Mouse (Mus musculus): ENCODE measurements around the gene Atxn7l1. TPM values are rescaled to one million over a fixed set of nuclear protein-coding genes. Genes with fewer than 3 reads are reported as not detected.

Gene Atxn7l1
- polyA plus RNA-seq, 1 experiment from 2014 or later: 11.4 TPM

GRCm38 (mm10) chr12:33197746-33198145 is 50.3 kb downstream of the Atxn7l1 start:
- ATAC-seq (ENCODE audit: low read depth) (no peak), DNase-seq (ENCODE audit: low spot score) (no peak)
- H3K4me1 ChIP-seq (ENCODE audit: control insufficient read depth, insufficient read depth, low read length): peaks cover 21% of the 10 kb centered on the region
- H3K9ac ChIP-seq (ENCODE audit: low read depth, low read length): no peak overlapping the region
- H3K4me2 ChIP-seq (ENCODE audit: low read depth, low read length): no peak overlapping the region
- H3K9me3 ChIP-seq (ENCODE audit: control insufficient read depth, low read length): peaks cover 3% of the 10 kb centered on the region; the same call in 1 of the 2 replicates
- WGBS: 80% methylated on average over 6 of the region's 6 CpGs
- H3K27ac ChIP-seq (replicated peaks; ENCODE audit: low read depth, low read length): no peak overlapping the region
- H3K4me3 ChIP-seq (ENCODE audit: low read depth, low read length): no peak overlapping the region
- no peaks in the 10 kb centered on the region for H3K27me3 ChIP-seq (replicated peaks; ENCODE audit: control insufficient read depth, insufficient read depth, low read length)
- H3K36me3 ChIP-seq (ENCODE audit: control insufficient read depth, insufficient read depth, low read length): no peaks in the 10 kb centered on the region

- Histone ChIP-seq H3K36me3 (ENCODE audit: control insufficient read depth, insufficient read depth, low read length) (no peaks in the 10 kb centered on the region), H3K27ac (replicated peaks; ENCODE audit: low read depth, low read length) (no peak overlapping the region), H3K4me1 (ENCODE audit: control insufficient read depth, insufficient read depth, low read length) (peaks cover 4% of the 10 kb centered on the region), H3K9ac (ENCODE audit: low read depth, low read length) (no peak overlapping the region), H3K4me2 (ENCODE audit: low read depth, low read length) (no peak overlapping the region), H3K27me3 (replicated peaks; ENCODE audit: control insufficient read depth, insufficient read depth, low read length) (no peaks in the 10 kb centered on the region), H3K4me3 (ENCODE audit: low read depth, low read length) (no peak overlapping the region), H3K9me3 (ENCODE audit: control insufficient read depth, low read length) (peaks cover 3% of the 10 kb centered on the region; the same call in 1 of the 2 replicates)
- WGBS: 83% methylated on average over 5 of the region's 6 CpGs
- DNase-seq (ENCODE audit: low spot score) (no peak), ATAC-seq (ENCODE audit: low read depth) (no peak)
Observed at GRCm38 (mm10) chr12:33201068-33201467, 53.6 kb downstream of the Atxn7l1 start.

GRCm38 (mm10) chr12:33201491-33202210 is 54.2 kb downstream of the Atxn7l1 start:
- peaks cover 4% of the 10 kb centered on the region for H3K4me1 ChIP-seq (ENCODE audit: control insufficient read depth, insufficient read depth, low read length)
- 74% methylated on average over 7 of the region's 7 CpGs for WGBS
- DNase-seq (ENCODE audit: low spot score) (no peak), ATAC-seq (ENCODE audit: low read depth) (no peak)
- H3K27me3 ChIP-seq (replicated peaks; ENCODE audit: control insufficient read depth, insufficient read depth, low read length): no peaks in the 10 kb centered on the region
- no peak overlapping the region for H3K9ac ChIP-seq (ENCODE audit: low read depth, low read length)
- H3K9me3 ChIP-seq (ENCODE audit: control insufficient read depth, low read length): peaks cover 1% of the 10 kb centered on the region; the same call in 1 of the 2 replicates
- H3K4me2 ChIP-seq (ENCODE audit: low read depth, low read length): no peak overlapping the region
- H3K36me3 ChIP-seq (ENCODE audit: control insufficient read depth, insufficient read depth, low read length): peaks cover under 1% of the 10 kb centered on the region; the same call in 1 of the 2 replicates
- no peak overlapping the region for H3K27ac ChIP-seq (replicated peaks; ENCODE audit: low read depth, low read length)
- no peak overlapping the region for H3K4me3 ChIP-seq (ENCODE audit: low read depth, low read length)

- ATAC-seq (ENCODE audit: low read depth) (no peak), DNase-seq (ENCODE audit: low spot score) (no peak)
- H3K36me3 ChIP-seq (ENCODE audit: control insufficient read depth, insufficient read depth, low read length): peaks cover 4% of the 10 kb centered on the region; the same call in 1 of the 2 replicates
- H3K9me3 ChIP-seq (ENCODE audit: control insufficient read depth, low read length): no peaks in the 10 kb centered on the region
- H3K4me2 ChIP-seq (ENCODE audit: low read depth, low read length): no peak overlapping the region
- H3K27me3 ChIP-seq (replicated peaks; ENCODE audit: control insufficient read depth, insufficient read depth, low read length): no peaks in the 10 kb centered on the region
- no peak overlapping the region for H3K27ac ChIP-seq (replicated peaks; ENCODE audit: low read depth, low read length)
- H3K4me3 ChIP-seq (ENCODE audit: low read depth, low read length): no peak overlapping the region
- H3K4me1 ChIP-seq (ENCODE audit: control insufficient read depth, insufficient read depth, low read length): peaks cover 4% of the 10 kb centered on the region
- WGBS: 83% methylated on average over 4 of the region's 4 CpGs
- H3K9ac ChIP-seq (ENCODE audit: low read depth, low read length): no peak overlapping the region
Observed at GRCm38 (mm10) chr12:33205255-33205654, 57.8 kb downstream of the Atxn7l1 start.

- 76% methylated on average over 6 of the region's 6 CpGs for WGBS
- no peak overlapping the region for H3K27ac ChIP-seq (replicated peaks; ENCODE audit: low read depth, low read length)
- H3K4me1 ChIP-seq (ENCODE audit: control insufficient read depth, insufficient read depth, low read length): peaks cover 4% of the 10 kb centered on the region
- peaks cover 4% of the 10 kb centered on the region; the same call in 1 of the 2 replicates for H3K36me3 ChIP-seq (ENCODE audit: control insufficient read depth, insufficient read depth, low read length)
- no peak overlapping the region for H3K4me3 ChIP-seq (ENCODE audit: low read depth, low read length)
- ATAC-seq (ENCODE audit: low read depth) (no peak), DNase-seq (ENCODE audit: low spot score) (no peak)
- H3K27me3 ChIP-seq (replicated peaks; ENCODE audit: control insufficient read depth, insufficient read depth, low read length): no peaks in the 10 kb centered on the region
- no peaks in the 10 kb centered on the region for H3K9me3 ChIP-seq (ENCODE audit: control insufficient read depth, low read length)
- no peak overlapping the region for H3K4me2 ChIP-seq (ENCODE audit: low read depth, low read length)
- H3K9ac ChIP-seq (ENCODE audit: low read depth, low read length): no peak overlapping the region
Observed at GRCm38 (mm10) chr12:33206300-33206699, 58.8 kb downstream of the Atxn7l1 start.

GRCm38 (mm10) chr12:33210856-33211255 is 63.4 kb downstream of the Atxn7l1 start:
- DNase-seq (ENCODE audit: low spot score) (no peak), ATAC-seq (ENCODE audit: low read depth) (no peak)
- Histone ChIP-seq H3K4me2 (ENCODE audit: low read depth, low read length) (no peak overlapping the region), H3K27me3 (replicated peaks; ENCODE audit: control insufficient read depth, insufficient read depth, low read length) (no peaks in the 10 kb centered on the region), H3K9ac (ENCODE audit: low read depth, low read length) (no peak overlapping the region), H3K4me1 (ENCODE audit: control insufficient read depth, insufficient read depth, low read length) (no peaks in the 10 kb centered on the region), H3K36me3 (ENCODE audit: control insufficient read depth, insufficient read depth, low read length) (peaks cover 4% of the 10 kb centered on the region; the same call in 1 of the 2 replicates), H3K4me3 (ENCODE audit: low read depth, low read length) (no peak overlapping the region), H3K27ac (replicated peaks; ENCODE audit: low read depth, low read length) (no peak overlapping the region), H3K9me3 (ENCODE audit: control insufficient read depth, low read length) (no peaks in the 10 kb centered on the region)
- 82% methylated on average over 4 of the region's 4 CpGs for WGBS

GRCm38 (mm10) chr12:33218215-33218859 is 70.8 kb downstream of the Atxn7l1 start:
- no peak for ATAC-seq (ENCODE audit: low read depth)
- H3K4me2 ChIP-seq (ENCODE audit: low read depth, low read length): no peak overlapping the region
- peaks cover 7% of the 10 kb centered on the region; the same call in 1 of the 2 replicates for H3K4me1 ChIP-seq (ENCODE audit: control insufficient read depth, insufficient read depth, low read length)
- WGBS: 84% methylated on average over 9 of the region's 9 CpGs
- no peaks in the 10 kb centered on the region for H3K36me3 ChIP-seq (ENCODE audit: control insufficient read depth, insufficient read depth, low read length)
- H3K9me3 ChIP-seq (ENCODE audit: control insufficient read depth, low read length): no peaks in the 10 kb centered on the region
- no peaks in the 10 kb centered on the region for H3K27me3 ChIP-seq (replicated peaks; ENCODE audit: control insufficient read depth, insufficient read depth, low read length)
- DNase-seq (ENCODE audit: low spot score): no peak
- no peak overlapping the region for H3K9ac ChIP-seq (ENCODE audit: low read depth, low read length)
- no peak overlapping the region for H3K4me3 ChIP-seq (ENCODE audit: low read depth, low read length)
- no peak overlapping the region for H3K27ac ChIP-seq (replicated peaks; ENCODE audit: low read depth, low read length)

GRCm38 (mm10) chr12:33219436-33219835 is 71.9 kb downstream of the Atxn7l1 start:
- Histone ChIP-seq H3K4me3 (ENCODE audit: low read depth, low read length) (no peak overlapping the region), H3K4me1 (ENCODE audit: control insufficient read depth, insufficient read depth, low read length) (peaks cover 7% of the 10 kb centered on the region; the same call in 1 of the 2 replicates), H3K9ac (ENCODE audit: low read depth, low read length) (no peak overlapping the region), H3K27me3 (replicated peaks; ENCODE audit: control insufficient read depth, insufficient read depth, low read length) (no peaks in the 10 kb centered on the region), H3K27ac (replicated peaks; ENCODE audit: low read depth, low read length) (no peak overlapping the region), H3K4me2 (ENCODE audit: low read depth, low read length) (no peak overlapping the region), H3K9me3 (ENCODE audit: control insufficient read depth, low read length) (no peaks in the 10 kb centered on the region), H3K36me3 (ENCODE audit: control insufficient read depth, insufficient read depth, low read length) (no peaks in the 10 kb centered on the region)
- 77% methylated on average over 7 of the region's 7 CpGs for WGBS
- no peak for ATAC-seq (ENCODE audit: low read depth)
- no peak for DNase-seq (ENCODE audit: low spot score)
